Comparison of ENCODE assay signal across 8 mouse cellular contexts in genomic region chr11:22629581-22629980, GRCm38 (mm10).
A peak's percentile ranks its signal among the peaks of the same experiment; 100 is the strongest.
DNase-seq lines count a peak whose midpoint lies in the region; ATAC-seq and TF ChIP-seq lines count a peak whose summit lies in the region.

No protein-coding gene starts in this region.

- H3K4me1 ChIP-seq in hindbrain, embryonic 15.5 days (replicated peaks), result peaks cover 13% of the 10 kb centered on the region
- peaks cover 11% of the 10 kb centered on the region for H3K4me1 ChIP-seq in liver, embryonic 13.5 days (replicated peaks)
- H3K4me1 ChIP-seq in olfactory bulb, adult 2 months (ENCODE audit: control insufficient read depth, insufficient read depth, low read length), result peaks cover 10% of the 10 kb centered on the region

- no peak overlapping the region for H3K9ac ChIP-seq in hindbrain, embryonic 15.5 days
- peak overlapping the region; percentile 10; the same call in 1 of the 2 replicates for H3K9ac ChIP-seq in liver, embryonic 13.5 days

- TF ChIP-seq CTCF in layer of hippocampus, adult 2 months (conservative IDR thresholded peaks at IDR 0.05), result no peak
- no peak for TF ChIP-seq CTCF in olfactory bulb, adult 2 months (IDR thresholded peaks at IDR 0.05; ENCODE audit: insufficient read depth, low read depth, low read length)

- H3K27me3 ChIP-seq in hindbrain, embryonic 15.5 days, result no peaks in the 10 kb centered on the region
- no peaks in the 10 kb centered on the region for H3K27me3 ChIP-seq in liver, embryonic 13.5 days

- DNase-seq in layer of hippocampus, adult 2 months (ENCODE audit: low spot score in 2 of 2), result no peak
- DNase-seq in layer of hippocampus, postnatal 10 days (ENCODE audit: low spot score in 2 of 2), result no peak
- DNase-seq in gastrocnemius, adult 18-20 months (ENCODE audit: low spot score), result peak; percentile 54
- no peak for DNase-seq in liver, embryonic 13.5 days
- no peak for DNase-seq in frontal cortex, postnatal 14 days (ENCODE audit: low spot score in 2 of 2)
- DNase-seq in thymus, postnatal 0 days (ENCODE audit: low spot score), result no peak

- peak overlapping the region; percentile 73 for H3K27ac ChIP-seq in layer of hippocampus, adult 2 months
- no peak overlapping the region for H3K27ac ChIP-seq in hindbrain, embryonic 15.5 days (replicated peaks)
- H3K27ac ChIP-seq in liver, embryonic 13.5 days, result no peak overlapping the region
- H3K27ac ChIP-seq in olfactory bulb, adult 2 months (ENCODE audit: insufficient read depth, low read depth, low read length), result no peak overlapping the region

- WGBS in hindbrain, embryonic 15.5 days, result 38% methylated on average over 13 of the region's 13 CpGs
- 13% methylated on average over 13 of the region's 13 CpGs for WGBS in liver, embryonic 13.5 days (ENCODE audit: insufficient replicate concordance)
- 27% methylated on average over 13 of the region's 13 CpGs for WGBS in olfactory bulb, adult 2 months

- H3K36me3 ChIP-seq in hindbrain, embryonic 15.5 days, result no peaks in the 10 kb centered on the region
- H3K36me3 ChIP-seq in liver, embryonic 13.5 days, result no peaks in the 10 kb centered on the region

- peak overlapping the region; percentile 30 for H3K4me3 ChIP-seq in layer of hippocampus, adult 2 months
- 0 out of 2 replicates have a peak overlapping the region, but pooled peaks have one; percentile 3 for H3K4me3 ChIP-seq in hindbrain, embryonic 15.5 days
- H3K4me3 ChIP-seq in liver, embryonic 13.5 days (replicated peaks), result no peak overlapping the region; the same call in 1 of the 2 replicates
- 0 out of 2 replicates have a peak overlapping the region, but pooled peaks have one; percentile 4 for H3K4me3 ChIP-seq in olfactory bulb, adult 2 months (ENCODE audit: insufficient read depth, low read depth, low read length)

- peak overlapping the region; percentile 33 for H3K4me2 ChIP-seq in hindbrain, embryonic 15.5 days
- peak overlapping the region; percentile 43 for H3K4me2 ChIP-seq in liver, embryonic 13.5 days

- no peaks in the 10 kb centered on the region for H3K9me3 ChIP-seq in hindbrain, embryonic 15.5 days
- no peaks in the 10 kb centered on the region for H3K9me3 ChIP-seq in liver, embryonic 13.5 days (replicated peaks)

- ATAC-seq in hindbrain, embryonic 15.5 days (ENCODE audit: low FRiP score, low read depth), result no peak
- no peak for ATAC-seq in liver, embryonic 13.5 days (ENCODE audit: low read depth)

- TF ChIP-seq POLR2A in olfactory bulb, adult 2 months (IDR thresholded peaks at IDR 0.05; ENCODE audit: insufficient read depth, low read depth, low read length), result no peak
